Mouse (Mus musculus) small intestine, adult 2 months (tissue): ENCODE data around the gene Gzmm.

Source experiments
- CTCF ChIP-seq: fragments of 200-500 bp; IDR thresholded peaks from 2 replicates; pipeline ENCODE4 v1.5.1; 2012; ENCODE audit warnings: low read depth, mild to moderate bottlenecking, control low read depth, inconsistent platforms, low read length, moderate library complexity, mixed read lengths; ENCODE audit not compliant: insufficient replicate concordance, insufficient read length; ENCODE audit errors: extremely low read depth
- POLR2A ChIP-seq: fragments of 200-500 bp; IDR thresholded peaks from 2 replicates; pipeline ENCODE4 v1.6.1; 2012; ENCODE audit warnings: low read depth, mild to moderate bottlenecking, control low read depth, inconsistent platforms, low read length, moderate library complexity

- TF ChIP-seq CTCF: no peak
- TF ChIP-seq POLR2A: no peak
These were observed 22.3 kb upstream of the Gzmm start for GRCm38 (mm10) chr10:79666493-79666892.
